Mouse (Mus musculus) urinary bladder, postnatal 4 days (tissue): ENCODE data around the gene Tmem169.

Experiments used
- DNase-seq, 2 experiments: peaks; one replicate each; pipeline ENCODE4 v3.0.0; 2021 to 2022; ENCODE audit warnings: low spot score in 2 of 2

Gene Tmem169

GRCm38 (mm10) chr1:72286904-72287303 is 2.7 kb downstream of the Tmem169 start:
- no peak for DNase-seq

- no peak for DNase-seq
Measured at GRCm38 (mm10) chr1:72287893-72288292, 3.7 kb downstream of the Tmem169 start.

GRCm38 (mm10) chr1:72288527-72289150 is 4.5 kb downstream of the Tmem169 start:
- DNase-seq = no peak

GRCm38 (mm10) chr1:72290896-72291295 is 6.7 kb downstream of the Tmem169 start:
- DNase-seq = no peak

GRCm38 (mm10) chr1:72291421-72291820 is 7.3 kb downstream of the Tmem169 start:
- DNase-seq = no peak

GRCm38 (mm10) chr1:72291925-72292324 is 7.8 kb downstream of the Tmem169 start:
- DNase-seq = no peak

GRCm38 (mm10) chr1:72293869-72294663 is 9.9 kb downstream of the Tmem169 start:
- DNase-seq = no peak

GRCm38 (mm10) chr1:72295746-72296145 is 11.6 kb downstream of the Tmem169 start:
- DNase-seq = no peak

- no peak for DNase-seq
Measured at GRCm38 (mm10) chr1:72301845-72302244, 17.7 kb downstream of the Tmem169 start.

- DNase-seq = no peak
Measured at GRCm38 (mm10) chr1:72306241-72306640, 22.1 kb downstream of the Tmem169 start.

GRCm38 (mm10) chr1:72306679-72307181 is 22.6 kb downstream of the Tmem169 start:
- peak in 1 of 2 experiments; percentile 28 for DNase-seq

GRCm38 (mm10) chr1:72307317-72307798 is 23.2 kb downstream of the Tmem169 start, which contains the start of gene Xrcc5:
TSS of gene Xrcc5 (plus strand) at chr1:72307421.
- peak; percentile 87 for DNase-seq

- no peak for DNase-seq
Measured at GRCm38 (mm10) chr1:72308919-72309318, 24.8 kb downstream of the Tmem169 start.

- DNase-seq = no peak
Measured at GRCm38 (mm10) chr1:72309744-72310424, 25.7 kb downstream of the Tmem169 start.

- no peak for DNase-seq
Measured at GRCm38 (mm10) chr1:72312701-72313398, 28.7 kb downstream of the Tmem169 start.

GRCm38 (mm10) chr1:72313399-72314039 is 29.4 kb downstream of the Tmem169 start:
- DNase-seq = no peak

- no peak for DNase-seq
Measured at GRCm38 (mm10) chr1:72315447-72315846, 31.3 kb downstream of the Tmem169 start.

- no peak for DNase-seq
Measured at GRCm38 (mm10) chr1:72316409-72316808, 32.2 kb downstream of the Tmem169 start.

GRCm38 (mm10) chr1:72316901-72317300 is 32.7 kb downstream of the Tmem169 start:
- no peak for DNase-seq

GRCm38 (mm10) chr1:72320759-72321158 is 36.6 kb downstream of the Tmem169 start:
- no peak for DNase-seq

GRCm38 (mm10) chr1:72323248-72323647 is 39.1 kb downstream of the Tmem169 start:
- no peak for DNase-seq
